Mouse (Mus musculus) megakaryocyte, embryonic 14.5 days (primary cell): ENCODE measurements around the gene Ifitm3.

Experiments
- FLI1 ChIP-seq: IDR thresholded peaks from 2 replicates; pipeline ENCODE4 v1.6.1; 2012; ENCODE audit warnings: low read length, inconsistent platforms, mixed read lengths
- GATA1 ChIP-seq: IDR thresholded peaks from 3 replicates; pipeline ENCODE4 v1.6.1; 2012; ENCODE audit warnings: mixed read lengths, low read length, inconsistent platforms, borderline replicate concordance

- TF ChIP-seq GATA1 (no peak), FLI1 (no peak)
These were observed 32.0 kb upstream of the Ifitm3 start for GRCm38 (mm10) chr7:141042539-141042938.
